Mouse (Mus musculus): ENCODE data around the gene Fndc9. TPM values are rescaled to one million over a fixed set of nuclear protein-coding genes. Genes with fewer than 3 reads are reported as not detected.

Fndc9 gene
- 0.40 and 0.80 TPM in 2 replicates for polyA plus RNA-seq (2016; fragmentation: Nextera tagmentation; extraction: Ambion mirVana)

- H3K27ac ChIP-seq, result 0 out of 2 replicates have a peak within 1 kb of the TSS, but pooled peaks have one; percentile 12
These were observed at the start of gene Fndc9 for GRCm38 (mm10) chr11:46235334-46235733. Fndc9 (plus strand) TSS chr11:46235531.

GRCm38 (mm10) chr11:46188283-46188682 is 47.0 kb upstream of the Fndc9 start:
- 79% methylated on average over 2 of the region's 2 CpGs for WGBS
- no peaks in the 10 kb centered on the region for H3K27me3 ChIP-seq (ENCODE audit: insufficient read depth, poor library complexity, severe bottlenecking)
- H3K4me1 ChIP-seq (replicated peaks), result peaks cover 8% of the 10 kb centered on the region; the same call in 1 of the 2 replicates
- H3K27ac ChIP-seq, result no peak overlapping the region
- H3K9me3 ChIP-seq, result no peaks in the 10 kb centered on the region
- H3K36me3 ChIP-seq, result 0 out of 2 replicates have a peak, but pooled peaks cover 3% of the 10 kb centered on the region
- no peak for DNase-seq (ENCODE audit: low spot score)
- no peak overlapping the region for H3K4me3 ChIP-seq

More at GRCm38 (mm10) chr11:46235334-46235733, at the start of gene Fndc9:
- no peaks in the 10 kb centered on the region for H3K9me3 ChIP-seq
- H3K36me3 ChIP-seq, result peaks cover 50% of the 10 kb centered on the region
- WGBS, result 56% methylated on average over 11 of the region's 11 CpGs
- no peak within 1 kb of the TSS for H3K4me3 ChIP-seq
- peaks cover 21% of the 10 kb centered on the region for H3K4me1 ChIP-seq (replicated peaks)
- no peak for DNase-seq (ENCODE audit: low spot score)
- H3K27me3 ChIP-seq (ENCODE audit: insufficient read depth, poor library complexity, severe bottlenecking), result no peaks in the 10 kb centered on the region

- Histone ChIP-seq H3K4me1 (replicated peaks) (peaks cover 3% of the 10 kb centered on the region; the same call in 1 of the 2 replicates), H3K27me3 (ENCODE audit: insufficient read depth, poor library complexity, severe bottlenecking) (no peaks in the 10 kb centered on the region), H3K9me3 (no peaks in the 10 kb centered on the region), H3K27ac (no peak overlapping the region), H3K36me3 (peaks cover 46% of the 10 kb centered on the region), H3K4me3 (no peak overlapping the region)
- WGBS, result 62% methylated on average over 4 of the region's 4 CpGs
- DNase-seq (ENCODE audit: low spot score), result no peak
These were observed 41.2 kb upstream of the Fndc9 start for GRCm38 (mm10) chr11:46194175-46194574.

GRCm38 (mm10) chr11:46200664-46201063 is 34.7 kb upstream of the Fndc9 start:
- Histone ChIP-seq H3K4me1 (replicated peaks) (peaks cover 25% of the 10 kb centered on the region), H3K9me3 (no peaks in the 10 kb centered on the region), H3K27me3 (ENCODE audit: insufficient read depth, poor library complexity, severe bottlenecking) (no peaks in the 10 kb centered on the region), H3K27ac (0 out of 2 replicates have a peak overlapping the region, but pooled peaks have one; percentile 23), H3K36me3 (peaks cover 63% of the 10 kb centered on the region), H3K4me3 (no peak overlapping the region)
- no peak for DNase-seq (ENCODE audit: low spot score)
- 84% methylated on average over 11 of the region's 11 CpGs for WGBS

- H3K9me3 ChIP-seq, result no peaks in the 10 kb centered on the region
- H3K4me3 ChIP-seq, result no peak overlapping the region
- peaks cover 33% of the 10 kb centered on the region for H3K4me1 ChIP-seq (replicated peaks)
- H3K27me3 ChIP-seq (ENCODE audit: insufficient read depth, poor library complexity, severe bottlenecking), result no peaks in the 10 kb centered on the region
- DNase-seq (ENCODE audit: low spot score), result no peak
- peaks cover 62% of the 10 kb centered on the region for H3K36me3 ChIP-seq
- WGBS, result 76% methylated on average over 20 of the region's 20 CpGs
- H3K27ac ChIP-seq, result peak overlapping the region; percentile 18; the same call in 1 of the 2 replicates
These were observed 33.4 kb upstream of the Fndc9 start for GRCm38 (mm10) chr11:46201636-46202546.

- Histone ChIP-seq H3K27me3 (ENCODE audit: insufficient read depth, poor library complexity, severe bottlenecking) (no peaks in the 10 kb centered on the region), H3K4me3 (no peak overlapping the region), H3K36me3 (peaks cover 62% of the 10 kb centered on the region), H3K27ac (peak overlapping the region; percentile 18; the same call in 1 of the 2 replicates), H3K9me3 (no peaks in the 10 kb centered on the region), H3K4me1 (replicated peaks) (peaks cover 33% of the 10 kb centered on the region)
- 71% methylated on average over 10 of the region's 10 CpGs for WGBS
- DNase-seq (ENCODE audit: low spot score), result no peak
These were observed 32.8 kb upstream of the Fndc9 start for GRCm38 (mm10) chr11:46202547-46202887.

- Histone ChIP-seq H3K36me3 (peaks cover 53% of the 10 kb centered on the region), H3K4me1 (replicated peaks) (peaks cover 35% of the 10 kb centered on the region), H3K4me3 (no peak overlapping the region), H3K27ac (no peak overlapping the region), H3K9me3 (no peaks in the 10 kb centered on the region), H3K27me3 (ENCODE audit: insufficient read depth, poor library complexity, severe bottlenecking) (no peaks in the 10 kb centered on the region)
- WGBS, result 88% methylated on average over 9 of the region's 9 CpGs
- DNase-seq (ENCODE audit: low spot score), result no peak
These were observed 30.5 kb upstream of the Fndc9 start for GRCm38 (mm10) chr11:46204841-46205240.

GRCm38 (mm10) chr11:46205639-46206409 is 29.5 kb upstream of the Fndc9 start:
- H3K27ac ChIP-seq, result no peak overlapping the region
- H3K9me3 ChIP-seq, result no peaks in the 10 kb centered on the region
- 67% methylated on average over 17 of the region's 17 CpGs for WGBS
- H3K4me3 ChIP-seq, result no peak overlapping the region
- H3K4me1 ChIP-seq (replicated peaks), result peaks cover 33% of the 10 kb centered on the region
- H3K27me3 ChIP-seq (ENCODE audit: insufficient read depth, poor library complexity, severe bottlenecking), result no peaks in the 10 kb centered on the region
- DNase-seq (ENCODE audit: low spot score), result no peak
- H3K36me3 ChIP-seq, result peaks cover 44% of the 10 kb centered on the region

GRCm38 (mm10) chr11:46209884-46210283 is 25.4 kb upstream of the Fndc9 start:
- no peaks in the 10 kb centered on the region for H3K27me3 ChIP-seq (ENCODE audit: insufficient read depth, poor library complexity, severe bottlenecking)
- no peak overlapping the region for H3K4me3 ChIP-seq
- WGBS, result 53% methylated on average over 2 of the region's 2 CpGs
- no peak for DNase-seq (ENCODE audit: low spot score)
- H3K36me3 ChIP-seq, result peaks cover 41% of the 10 kb centered on the region
- no peaks in the 10 kb centered on the region for H3K9me3 ChIP-seq
- peaks cover 44% of the 10 kb centered on the region for H3K4me1 ChIP-seq (replicated peaks)
- peak overlapping the region; percentile 29; the same call in 1 of the 2 replicates for H3K27ac ChIP-seq

GRCm38 (mm10) chr11:46211858-46212257 is 23.5 kb upstream of the Fndc9 start:
- H3K36me3 ChIP-seq, result peaks cover 30% of the 10 kb centered on the region
- WGBS, result 22% methylated on average over 3 of the region's 3 CpGs
- no peaks in the 10 kb centered on the region for H3K27me3 ChIP-seq (ENCODE audit: insufficient read depth, poor library complexity, severe bottlenecking)
- no peak for DNase-seq (ENCODE audit: low spot score)
- no peaks in the 10 kb centered on the region for H3K9me3 ChIP-seq
- H3K4me1 ChIP-seq (replicated peaks), result peaks cover 39% of the 10 kb centered on the region
- H3K27ac ChIP-seq, result peak overlapping the region; percentile 64
- H3K4me3 ChIP-seq, result no peak overlapping the region

GRCm38 (mm10) chr11:46213844-46214243 is 21.5 kb upstream of the Fndc9 start:
- WGBS, result 70% methylated on average over 5 of the region's 5 CpGs
- H3K4me1 ChIP-seq (replicated peaks), result peaks cover 52% of the 10 kb centered on the region
- H3K27ac ChIP-seq, result peak overlapping the region; percentile 74
- H3K27me3 ChIP-seq (ENCODE audit: insufficient read depth, poor library complexity, severe bottlenecking), result no peaks in the 10 kb centered on the region
- H3K4me3 ChIP-seq, result no peak overlapping the region
- no peaks in the 10 kb centered on the region for H3K9me3 ChIP-seq
- peak; percentile 39 for DNase-seq (ENCODE audit: low spot score)
- peaks cover 12% of the 10 kb centered on the region for H3K36me3 ChIP-seq

GRCm38 (mm10) chr11:46214368-46215230 is 20.7 kb upstream of the Fndc9 start:
- Histone ChIP-seq H3K4me1 (replicated peaks) (peaks cover 56% of the 10 kb centered on the region), H3K27ac (peak overlapping the region; percentile 74), H3K9me3 (no peaks in the 10 kb centered on the region), H3K36me3 (peaks cover 16% of the 10 kb centered on the region), H3K27me3 (ENCODE audit: insufficient read depth, poor library complexity, severe bottlenecking) (no peaks in the 10 kb centered on the region), H3K4me3 (no peak overlapping the region)
- no peak for DNase-seq (ENCODE audit: low spot score)
- 64% methylated on average over 14 of the region's 14 CpGs for WGBS

Measured in hindbrain, embryonic 10.5 days (tissue).